Mouse (Mus musculus): ENCODE measurements at regions not wholly inside any gene's neighbourhood (a gene's known extent, or its start where the extent isn't known, plus 50 kb on each side); places are given as distances from the start of the nearest gene placed in this dataset.

DNA sequence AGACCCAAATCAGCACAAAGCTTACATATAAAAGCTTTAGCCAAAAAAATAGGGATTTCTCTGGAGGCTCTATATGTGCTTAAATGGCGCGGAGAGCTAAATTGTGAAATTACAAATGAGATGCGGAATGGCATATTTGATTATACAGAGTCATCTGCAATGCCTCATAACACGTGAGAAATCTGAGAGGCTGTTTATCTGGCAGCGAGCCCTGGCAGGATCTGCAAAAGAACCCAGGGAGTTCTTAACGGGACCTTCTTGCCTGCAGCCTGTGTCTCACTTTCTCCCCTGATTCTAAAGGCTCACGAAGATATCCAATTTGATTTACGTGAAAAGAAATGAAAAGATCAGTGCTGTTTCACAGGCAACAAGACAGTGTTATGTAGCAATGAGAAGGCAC is 58.0 kb upstream of the Kirrel3 start:
- DNase-seq (ENCODE audit: low read depth), result no peak

Data from 416B (cell line).